Mouse (Mus musculus) embryonic facial prominence, embryonic 12.5 days (tissue): ENCODE measurements at regions not wholly inside any gene's neighbourhood (a gene's known extent, or its start where the extent isn't known, plus 50 kb on each side); places are given as distances from the start of the nearest gene placed in this dataset.
"Not testable (repeated sequence)": the region's sequence is repeated elsewhere in the genome, so short reads cannot be mapped to it uniquely, and the experiment has no call there.

ENCODE experiments used
- ATAC-seq: fragments of 200-750 bp; cut with Nextera tagmentation; 2 replicates; pipeline ENCODE4 v1.8.0; 2017; ENCODE audit not compliant: insufficient number of reproducible peaks, insufficient read depth, low FRiP score, low TSS enrichment
- H3K27ac ChIP-seq: fragments of 300-500 bp; sonication (generic); 2 replicates; pipeline ENCODE4 v1.5.1; 2016; ENCODE audit warnings: mild to moderate bottlenecking
- H3K27me3 ChIP-seq: fragments of 300-500 bp; sonication (generic); 2 replicates; pipeline ENCODE4 v1.6.1; 2016; ENCODE audit warnings: mild to moderate bottlenecking, moderate library complexity
- H3K36me3 ChIP-seq: fragments of 300-500 bp; sonication (generic); 2 replicates; pipeline ENCODE4 v1.6.1; 2016; ENCODE audit warnings: mild to moderate bottlenecking
- H3K4me1 ChIP-seq: fragments of 300-500 bp; sonication (generic); 2 replicates; pipeline ENCODE4 v1.6.1; 2016
- H3K4me2 ChIP-seq: fragments of 300-500 bp; sonication (generic); replicated peaks from 2 replicates; pipeline ENCODE4 v1.6.1; 2016; ENCODE audit warnings: mild to moderate bottlenecking, moderate library complexity
- H3K4me3 ChIP-seq: fragments of 300-500 bp; sonication (generic); 2 replicates; pipeline ENCODE4 v1.5.1; 2016; ENCODE audit warnings: mild to moderate bottlenecking
- H3K9ac ChIP-seq: fragments of 300-500 bp; sonication (generic); 2 replicates; pipeline ENCODE4 v1.6.1; 2016; ENCODE audit warnings: mild to moderate bottlenecking, moderate library complexity
- H3K9me3 ChIP-seq: fragments of 300-500 bp; sonication (generic); 2 replicates; pipeline ENCODE4 v1.6.1; 2016; ENCODE audit warnings: mild to moderate bottlenecking, moderate library complexity
- WGBS: fragments of 180-500 bp; shearing (Covaris S2); methylation state at CpG from one replicate; pipeline ENCODE4 v1.1.7; 2016; 5-methylcytosine and 5-hydroxymethylcytosine counted together

GRCm38 (mm10) chr9:115430271-115430670 lies 120.0 kb upstream of the Stt3b start:
- no peaks in the 10 kb centered on the region for H3K9me3 ChIP-seq
- no peaks in the 10 kb centered on the region for H3K4me1 ChIP-seq
- no peak overlapping the region for H3K4me2 ChIP-seq
- H3K4me3 ChIP-seq, result no peak overlapping the region
- no peak for ATAC-seq
- H3K27me3 ChIP-seq, result no peaks in the 10 kb centered on the region
- no peaks in the 10 kb centered on the region for H3K36me3 ChIP-seq
- no peak overlapping the region for H3K9ac ChIP-seq
- no peak overlapping the region for H3K27ac ChIP-seq
- 78% methylated on average over 4 of the region's 4 CpGs for whole genome bisulfite sequencing

- Histone ChIP-seq H3K36me3 (no peaks in the 10 kb centered on the region), H3K9me3 (peaks cover 8% of the 10 kb centered on the region; the same call in 1 of the 2 replicates), H3K4me3 (no peak overlapping the region), H3K4me2 (no peak overlapping the region), H3K9ac (no peak overlapping the region), H3K4me1 (no peaks in the 10 kb centered on the region), H3K27me3 (no peaks in the 10 kb centered on the region), H3K27ac (no peak overlapping the region)
- WGBS, result 27% methylated on average over 5 of the region's 5 CpGs
- ATAC-seq, result no peak
Measured at GRCm38 (mm10) chr9:115434696-115435095, 124.5 kb upstream of the Stt3b start.

GRCm38 (mm10) chr9:115436301-115436700 lies 126.1 kb upstream of the Stt3b start:
- H3K4me1 ChIP-seq, result no peaks in the 10 kb centered on the region
- no peak for ATAC-seq
- peaks cover 9% of the 10 kb centered on the region; the same call in 1 of the 2 replicates for H3K9me3 ChIP-seq
- H3K9ac ChIP-seq, result no peak overlapping the region
- no peak overlapping the region for H3K4me3 ChIP-seq
- H3K36me3 ChIP-seq, result no peaks in the 10 kb centered on the region
- no peak overlapping the region for H3K27ac ChIP-seq
- H3K4me2 ChIP-seq, result no peak overlapping the region
- no peaks in the 10 kb centered on the region for H3K27me3 ChIP-seq
- WGBS, result 88% methylated on average over 3 of the region's 3 CpGs

- H3K4me3 ChIP-seq, H3K4me1 ChIP-seq, H3K4me2 ChIP-seq, ATAC-seq, H3K27me3 ChIP-seq, H3K27ac ChIP-seq, H3K9me3 ChIP-seq, H3K9ac ChIP-seq, H3K36me3 ChIP-seq: not testable (repeated sequence)
- WGBS, result 97% methylated on average over 22 of the region's 22 CpGs
Measured at GRCm38 (mm10) chr9:115438234-115438633, 128.0 kb upstream of the Stt3b start.

- Histone ChIP-seq H3K4me2 (no peak overlapping the region), H3K27ac (no peak overlapping the region)
- WGBS, result 85% methylated on average over 11 of the region's 11 CpGs
Measured at GRCm38 (mm10) chr9:115446681-115447080, 136.5 kb upstream of the Stt3b start.

GRCm38 (mm10) chr9:115450741-115451320 lies 140.6 kb upstream of the Stt3b start:
- 67% methylated on average over 5 of the region's 5 CpGs for WGBS
- Histone ChIP-seq H3K27me3 (no peaks in the 10 kb centered on the region), H3K4me2 (no peak overlapping the region), H3K36me3 (no peaks in the 10 kb centered on the region), H3K4me3 (no peak overlapping the region), H3K27ac (no peak overlapping the region), H3K9ac (no peak overlapping the region), H3K4me1 (no peaks in the 10 kb centered on the region), H3K9me3 (no peaks in the 10 kb centered on the region)
- no peak for ATAC-seq

More at GRCm38 (mm10) chr9:115446681-115447080, 136.5 kb upstream of the Stt3b start:
- Histone ChIP-seq H3K4me3 (no peak overlapping the region), H3K9me3 (no peaks in the 10 kb centered on the region), H3K9ac (no peak overlapping the region), H3K27me3 (no peaks in the 10 kb centered on the region), H3K4me1 (no peaks in the 10 kb centered on the region), H3K36me3 (no peaks in the 10 kb centered on the region)
- no peak for ATAC-seq

GRCm38 (mm10) chr9:115454771-115455170 lies 144.6 kb upstream of the Stt3b start:
- 78% methylated on average over 7 of the region's 7 CpGs for WGBS

GRCm38 (mm10) chr9:115456121-115456520 lies 145.9 kb upstream of the Stt3b start:
- Histone ChIP-seq H3K9me3 (no peaks in the 10 kb centered on the region), H3K27ac (no peak overlapping the region), H3K4me3 (no peak overlapping the region), H3K4me1 (peaks cover 14% of the 10 kb centered on the region), H3K4me2 (no peak overlapping the region), H3K9ac (no peak overlapping the region), H3K27me3 (no peaks in the 10 kb centered on the region), H3K36me3 (no peaks in the 10 kb centered on the region)
- WGBS, result 41% methylated on average over 3 of the region's 3 CpGs
- ATAC-seq, result no peak

More at GRCm38 (mm10) chr9:115454771-115455170, 144.6 kb upstream of the Stt3b start:
- H3K27ac ChIP-seq, result no peak overlapping the region
- H3K4me3 ChIP-seq, result no peak overlapping the region
- no peak for ATAC-seq
- H3K27me3 ChIP-seq, result no peaks in the 10 kb centered on the region
- H3K9ac ChIP-seq, result no peak overlapping the region
- H3K4me2 ChIP-seq, result no peak overlapping the region
- peaks cover 14% of the 10 kb centered on the region for H3K4me1 ChIP-seq
- H3K36me3 ChIP-seq, result no peaks in the 10 kb centered on the region
- H3K9me3 ChIP-seq, result no peaks in the 10 kb centered on the region

GRCm38 (mm10) chr9:115456638-115457037 lies 146.4 kb upstream of the Stt3b start:
- 19% methylated on average over 6 of the region's 6 CpGs for WGBS
- Histone ChIP-seq H3K9ac (no peak overlapping the region), H3K9me3 (no peaks in the 10 kb centered on the region), H3K4me3 (no peak overlapping the region), H3K27ac (no peak overlapping the region), H3K36me3 (no peaks in the 10 kb centered on the region), H3K27me3 (no peaks in the 10 kb centered on the region), H3K4me1 (peaks cover 14% of the 10 kb centered on the region), H3K4me2 (no peak overlapping the region)
- ATAC-seq, result no peak

GRCm38 (mm10) chr9:115457889-115458710 lies 147.9 kb upstream of the Stt3b start:
- H3K9me3 ChIP-seq, result no peaks in the 10 kb centered on the region
- no peak overlapping the region for H3K9ac ChIP-seq
- H3K27me3 ChIP-seq, result no peaks in the 10 kb centered on the region
- H3K4me2 ChIP-seq, result no peak overlapping the region
- H3K36me3 ChIP-seq, result no peaks in the 10 kb centered on the region
- H3K4me3 ChIP-seq, result no peak overlapping the region
- H3K27ac ChIP-seq, result no peak overlapping the region
- WGBS, result 40% methylated on average over 21 of the region's 21 CpGs
- ATAC-seq, result no peak
- peaks cover 14% of the 10 kb centered on the region for H3K4me1 ChIP-seq

GRCm38 (mm10) chr9:115459075-115459474 lies 148.9 kb upstream of the Stt3b start:
- 93% methylated on average over 6 of the region's 6 CpGs for WGBS
- not testable (repeated sequence) for H3K9me3 ChIP-seq, H3K9ac ChIP-seq, H3K27me3 ChIP-seq, H3K4me3 ChIP-seq, H3K36me3 ChIP-seq, ATAC-seq, H3K4me2 ChIP-seq, H3K27ac ChIP-seq
- peaks cover 14% of the 10 kb centered on the region for H3K4me1 ChIP-seq

GRCm38 (mm10) chr9:115465326-115465725 lies 155.1 kb upstream of the Stt3b start:
- 92% methylated on average over 10 of the region's 10 CpGs for WGBS
- no peak for ATAC-seq

More at GRCm38 (mm10) chr9:115465326-115465725, 155.1 kb upstream of the Stt3b start:
- no peaks in the 10 kb centered on the region for H3K9me3 ChIP-seq
- H3K9ac ChIP-seq, result no peak overlapping the region
- no peak overlapping the region for H3K4me3 ChIP-seq
- H3K4me2 ChIP-seq, result no peak overlapping the region
- H3K27me3 ChIP-seq, result no peaks in the 10 kb centered on the region
- no peaks in the 10 kb centered on the region for H3K4me1 ChIP-seq
- H3K36me3 ChIP-seq, result no peaks in the 10 kb centered on the region
- H3K27ac ChIP-seq, result no peak overlapping the region
